Mouse (Mus musculus) left cerebral cortex, adult 6 months (tissue): ENCODE measurements around the gene Olfr307. TPM values are rescaled to one million over a fixed set of nuclear protein-coding genes. Genes with fewer than 3 reads are reported as not detected.

ENCODE experiments used
- long read RNA-seq, 2 experiments: library from polyadenylated mRNA; unstranded; transcript quantifications; one replicate each; pipeline ENCODE4 v2.0.0; 2019 to 2020
- polyA plus RNA-seq: library from polyadenylated mRNA; unstranded; fragments of <200 nt; fragmentation: Nextera tagmentation; gene quantifications from 2 replicates; pipeline ENCODE4 v1.2.3, GENCODE M21; 2021

Olfr307 gene
- polyA plus RNA-seq = not detected in 2 replicates
- long read RNA-seq, experiment 1 = 0 reads
- long read RNA-seq, experiment 2 = 0 reads

GRCm38 (mm10) chr7:86337486-86337885 is at the start of gene Olfr307:
Gene Olfr307, minus strand, starts transcription at chr7:86337586.

GRCm38 (mm10) chr7:86386558-86386957 is 49.2 kb upstream of the Olfr307 start, which contains the start of gene Olfr304:
Gene Olfr304, minus strand, starts transcription at chr7:86386658.

DNA sequence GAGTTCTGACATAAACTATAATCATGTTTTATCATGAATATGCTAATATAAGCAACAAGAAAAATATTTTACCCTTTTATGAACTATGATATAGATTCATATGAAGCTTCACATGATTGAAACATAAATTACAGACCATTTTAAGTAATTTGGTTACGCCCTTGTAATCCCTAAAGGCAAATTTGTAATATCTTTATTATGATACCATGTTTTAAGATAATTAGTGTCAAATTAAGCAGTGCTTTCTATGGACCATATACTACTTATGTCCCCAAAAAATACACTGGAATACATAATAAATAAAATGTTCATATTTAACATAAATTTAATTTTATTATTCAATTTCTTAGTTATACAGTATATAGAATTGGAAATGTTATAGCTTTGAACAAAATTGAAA is 29.4 kb upstream of the Olfr307 start, which contains the start of gene Olfr305:
TSS of gene Olfr305 (minus strand) at position 101 of the 400 bp plus-strand sequence.

DNA sequence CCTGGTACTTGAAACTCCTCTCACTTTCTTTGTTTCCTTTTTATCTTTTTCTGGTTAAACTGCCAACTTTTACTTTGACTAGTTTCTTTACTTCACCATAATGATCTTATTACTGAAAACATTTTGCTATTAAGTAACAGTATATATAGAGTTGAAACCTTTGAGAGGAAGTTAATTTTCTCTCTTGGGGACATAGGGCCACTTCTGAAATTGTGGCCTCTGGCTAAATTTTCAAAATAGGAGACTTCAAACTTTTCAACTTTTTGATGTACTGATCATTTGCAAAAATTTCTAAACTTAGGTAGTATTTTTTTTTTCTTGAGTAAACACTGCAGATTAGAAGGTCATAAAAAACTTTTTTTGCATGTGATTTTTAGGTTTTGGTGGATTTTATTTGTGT is 11.9 kb downstream of the Olfr307 start, which contains the start of gene Olfr308:
TSS of gene Olfr308 (minus strand) at position 101 of the 400 bp plus-strand sequence.

GRCm38 (mm10) chr7:86313608-86314007 is 23.8 kb downstream of the Olfr307 start, which contains the start of gene Olfr309:
Gene Olfr309, minus strand, starts transcription at chr7:86313708.

Other genes with a start within 250 kb of the Olfr307 start
- gene Vmn2r75, start 165.8 kb downstream of the Olfr307 start, polyA plus RNA-seq = not detected in 2 replicates
- 0.01 TPM in 1 of 2 replicates, not detected in the other for gene Vmn2r76, start 91.3 kb downstream of the Olfr307 start, polyA plus RNA-seq
- not detected in 2 replicates for gene Olfr310, start 60.4 kb downstream of the Olfr307 start, polyA plus RNA-seq
- gene Olfr309, start 23.9 kb downstream of the Olfr307 start, polyA plus RNA-seq = not detected in 2 replicates
- not detected in 2 replicates for gene Olfr308, start 12.0 kb downstream of the Olfr307 start, polyA plus RNA-seq
- not detected in 2 replicates for gene Olfr305, start 29.3 kb upstream of the Olfr307 start, polyA plus RNA-seq
- not detected in 2 replicates for gene Olfr304, start 49.1 kb upstream of the Olfr307 start, polyA plus RNA-seq
- not detected in 2 replicates for gene Olfr303, start 60.2 kb upstream of the Olfr307 start, polyA plus RNA-seq
- not detected in 2 replicates for gene Olfr301, start 66.3 kb upstream of the Olfr307 start, polyA plus RNA-seq
- gene Olfr299, start 122.3 kb upstream of the Olfr307 start, polyA plus RNA-seq = not detected in 2 replicates
- gene Olfr298, start 154.9 kb upstream of the Olfr307 start, polyA plus RNA-seq = not detected in 2 replicates
- gene Olfr297, start 182.4 kb upstream of the Olfr307 start, polyA plus RNA-seq = not detected in 2 replicates
- gene Olfr295, start 246.3 kb upstream of the Olfr307 start, polyA plus RNA-seq = not detected in 2 replicates